Mouse (Mus musculus) embryonic fibroblast, embryonic 13.5 days (primary cell): Measurements from ENCODE around the gene Mastl. TPM values are rescaled to one million over a fixed set of nuclear protein-coding genes. Genes with fewer than 3 reads are reported as not detected.

Experiments used
- H3K27ac ChIP-seq: 2 replicates; pipeline ENCODE4 v1.5.1; 2012; ENCODE audit warnings: low read length, control low read depth, inconsistent platforms; ENCODE audit not compliant: insufficient read depth
- H3K4me1 ChIP-seq: 2 replicates; pipeline ENCODE4 v1.6.1; 2011; ENCODE audit warnings: low read length; ENCODE audit not compliant: control insufficient read depth, insufficient read depth
- H3K4me3 ChIP-seq: 2 replicates; pipeline ENCODE4 v1.5.1; 2011; ENCODE audit warnings: mild to moderate bottlenecking, control low read depth, low read length; ENCODE audit not compliant: insufficient read depth
- CTCF ChIP-seq: IDR thresholded peaks from 2 replicates; pipeline ENCODE4 v1.5.1; 2011; ENCODE audit warnings: mild to moderate bottlenecking, control low read depth, low read length, moderate library complexity, borderline replicate concordance; ENCODE audit not compliant: insufficient read depth
- POLR2A ChIP-seq: IDR thresholded peaks from 2 replicates; pipeline ENCODE4 v1.6.1; 2011; ENCODE audit warnings: low read depth, mild to moderate bottlenecking, control low read depth, low read length, moderate library complexity
- polyA plus RNA-seq: library from polyadenylated mRNA; stranded (reverse); fragments of >200 nt; gene quantifications from 2 replicates; pipeline ENCODE4 v1.2.4, GENCODE M21; 2011; ENCODE audit warnings: low read depth; ENCODE audit not compliant: missing spikeins, insufficient read length

Gene Mastl
- polyA plus RNA-seq, 1 experiment: 20.5 TPM

- no peaks in the 10 kb centered on the region for H3K4me1 ChIP-seq
- no peak overlapping the region for H3K27ac ChIP-seq
- TF ChIP-seq CTCF (no peak), POLR2A (no peak)
- no peak overlapping the region for H3K4me3 ChIP-seq
These were observed 58.8 kb downstream of the Mastl start for GRCm38 (mm10) chr2:23097028-23097427.

GRCm38 (mm10) chr2:23092216-23092615 is 63.6 kb downstream of the Mastl start:
- H3K27ac ChIP-seq: no peak overlapping the region
- no peak overlapping the region for H3K4me3 ChIP-seq
- no peak for TF ChIP-seq POLR2A
- TF ChIP-seq CTCF: no peak
- H3K4me1 ChIP-seq: no peaks in the 10 kb centered on the region

GRCm38 (mm10) chr2:23084540-23084939 is 71.3 kb downstream of the Mastl start:
- Histone ChIP-seq H3K27ac (no peak overlapping the region), H3K4me1 (no peaks in the 10 kb centered on the region), H3K4me3 (no peak overlapping the region)
- TF ChIP-seq POLR2A (no peak), CTCF (no peak)

GRCm38 (mm10) chr2:23078588-23078987 is 77.2 kb downstream of the Mastl start:
- no peak overlapping the region for H3K27ac ChIP-seq
- TF ChIP-seq POLR2A (no peak), CTCF (no peak)
- H3K4me1 ChIP-seq: no peaks in the 10 kb centered on the region
- H3K4me3 ChIP-seq: no peak overlapping the region

GRCm38 (mm10) chr2:23077693-23078092 is 78.1 kb downstream of the Mastl start:
- Histone ChIP-seq H3K4me1 (no peaks in the 10 kb centered on the region), H3K4me3 (no peak overlapping the region), H3K27ac (no peak overlapping the region)
- TF ChIP-seq CTCF: no peak
- no peak for TF ChIP-seq POLR2A

- Histone ChIP-seq H3K27ac (no peak overlapping the region), H3K4me3 (no peak overlapping the region), H3K4me1 (no peaks in the 10 kb centered on the region)
- no peak for TF ChIP-seq CTCF
- no peak for TF ChIP-seq POLR2A
These were observed 79.0 kb downstream of the Mastl start for GRCm38 (mm10) chr2:23076783-23077182.

- no peak overlapping the region for H3K27ac ChIP-seq
- no peak overlapping the region for H3K4me3 ChIP-seq
- no peaks in the 10 kb centered on the region for H3K4me1 ChIP-seq
- TF ChIP-seq CTCF: no peak
- no peak for TF ChIP-seq POLR2A
These were observed 80.0 kb downstream of the Mastl start for GRCm38 (mm10) chr2:23075846-23076245.

- H3K27ac ChIP-seq: no peak overlapping the region
- no peak for TF ChIP-seq POLR2A
- TF ChIP-seq CTCF: no peak
- no peak overlapping the region for H3K4me3 ChIP-seq
- no peaks in the 10 kb centered on the region for H3K4me1 ChIP-seq
These were observed 84.4 kb downstream of the Mastl start for GRCm38 (mm10) chr2:23071406-23071805.

- TF ChIP-seq POLR2A (no peak), CTCF (no peak)
- Histone ChIP-seq H3K4me3 (no peak overlapping the region), H3K4me1 (no peaks in the 10 kb centered on the region), H3K27ac (no peak overlapping the region)
These were observed 85.3 kb downstream of the Mastl start for GRCm38 (mm10) chr2:23070491-23070890.

- Histone ChIP-seq H3K4me3 (peak overlapping the region; percentile 89), H3K4me1 (no peaks in the 10 kb centered on the region), H3K27ac (peak overlapping the region; percentile 88)
- peak; percentile 89 for TF ChIP-seq POLR2A
- no peak for TF ChIP-seq CTCF
These were observed 86.7 kb downstream of the Mastl start for GRCm38 (mm10) chr2:23068894-23069744.
